Mouse (Mus musculus) midbrain, embryonic 14.5 days (tissue): ENCODE measurements at regions not wholly inside any gene's neighbourhood (a gene's known extent, or its start where the extent isn't known, plus 50 kb on each side); places are given as distances from the start of the nearest gene placed in this dataset.

Source experiments
- ATAC-seq: fragments of 200-750 bp; cut with Nextera tagmentation; 2 replicates; pipeline ENCODE4 v1.8.0; 2017; ENCODE audit warnings: moderate number of reproducible peaks, moderate library complexity; ENCODE audit not compliant: low FRiP score, low TSS enrichment
- DNase-seq: peaks from one replicate; pipeline ENCODE4 v3.0.0-alpha.2; 2015
- H3K27ac ChIP-seq: fragments of 300-500 bp; sonication (generic); replicated peaks from 2 replicates; pipeline ENCODE4 v1.5.1; 2014; ENCODE audit warnings: mild to moderate bottlenecking, low read depth, low read length, moderate library complexity
- H3K27me3 ChIP-seq: fragments of 300-500 bp; sonication (generic); 2 replicates; pipeline ENCODE4 v1.6.1; 2014; ENCODE audit warnings: low read length, control low read depth, mixed read lengths; ENCODE audit not compliant: control insufficient read depth, insufficient read depth
- H3K36me3 ChIP-seq: fragments of 300-500 bp; sonication (generic); 2 replicates; pipeline ENCODE4 v1.6.1; 2014; ENCODE audit warnings: low read length, control low read depth; ENCODE audit not compliant: control insufficient read depth, insufficient read depth
- H3K4me1 ChIP-seq: fragments of 300-500 bp; sonication (generic); 2 replicates; pipeline ENCODE4 v1.6.1; 2014; ENCODE audit warnings: mild to moderate bottlenecking, antibody characterized with exemption, low read length, control low read depth; ENCODE audit not compliant: control insufficient read depth, insufficient read depth
- H3K4me2 ChIP-seq: fragments of 300-500 bp; sonication (generic); 2 replicates; pipeline ENCODE4 v1.6.1; 2014; ENCODE audit warnings: mild to moderate bottlenecking, low read length, moderate library complexity
- H3K4me3 ChIP-seq: fragments of 300-500 bp; sonication (generic); replicated peaks from 2 replicates; pipeline ENCODE4 v1.5.1; 2014; ENCODE audit warnings: low read depth, low read length
- H3K9ac ChIP-seq: fragments of 300-500 bp; sonication (generic); replicated peaks from 2 replicates; pipeline ENCODE4 v1.6.1; 2014; ENCODE audit warnings: mild to moderate bottlenecking, low read length, moderate library complexity
- H3K9me3 ChIP-seq: fragments of 300-500 bp; sonication (generic); 2 replicates; pipeline ENCODE4 v1.6.1; 2016; ENCODE audit warnings: low read length, control low read depth, mixed read lengths; ENCODE audit not compliant: control insufficient read depth
- WGBS: fragments of 180-500 bp; shearing (Covaris S2); extraction: QIAGEN DNeasy Blood & Tissue Kit; methylation state at CpG from one replicate; pipeline ENCODE4 v1.1.7; 2014; 5-methylcytosine and 5-hydroxymethylcytosine counted together

GRCm38 (mm10) chr1:126917872-126918271, 87.3 kb upstream of the Nckap5 start:
- no peak overlapping the region for H3K4me2 ChIP-seq
- H3K4me1 ChIP-seq: no peaks in the 10 kb centered on the region

GRCm38 (mm10) chr1:126916369-126916768, 85.8 kb upstream of the Nckap5 start:
- no peak overlapping the region for H3K27ac ChIP-seq
- no peaks in the 10 kb centered on the region for H3K9me3 ChIP-seq
- no peaks in the 10 kb centered on the region for H3K36me3 ChIP-seq
- H3K4me2 ChIP-seq: no peak overlapping the region
- no peaks in the 10 kb centered on the region for H3K27me3 ChIP-seq
- 10% methylated on average over 6 of the region's 6 CpGs for WGBS
- H3K4me3 ChIP-seq: no peak overlapping the region
- ATAC-seq (peak; percentile 55; the same call in 1 of the 2 replicates), DNase-seq (peak; percentile 34)
- H3K4me1 ChIP-seq: no peaks in the 10 kb centered on the region
- no peak overlapping the region for H3K9ac ChIP-seq

More at GRCm38 (mm10) chr1:126917872-126918271, 87.3 kb upstream of the Nckap5 start:
- no peak overlapping the region for H3K9ac ChIP-seq
- 38% methylated on average over 6 of the region's 6 CpGs for WGBS
- no peak for ATAC-seq
- no peaks in the 10 kb centered on the region for H3K9me3 ChIP-seq
- no peaks in the 10 kb centered on the region for H3K36me3 ChIP-seq
- H3K4me3 ChIP-seq: no peak overlapping the region
- H3K27ac ChIP-seq: no peak overlapping the region
- DNase-seq: peak; percentile 40
- H3K27me3 ChIP-seq: no peaks in the 10 kb centered on the region

- Histone ChIP-seq H3K4me1 (no peaks in the 10 kb centered on the region), H3K4me3 (no peak overlapping the region), H3K9ac (no peak overlapping the region), H3K9me3 (no peaks in the 10 kb centered on the region), H3K36me3 (no peaks in the 10 kb centered on the region), H3K27me3 (no peaks in the 10 kb centered on the region), H3K27ac (no peak overlapping the region), H3K4me2 (no peak overlapping the region)
- ATAC-seq: no peak
- WGBS: 67% methylated on average over 12 of the region's 12 CpGs
- no peak for DNase-seq
These were observed 80.9 kb upstream of the Nckap5 start for GRCm38 (mm10) chr1:126911277-126912060.

GRCm38 (mm10) chr1:126907417-126907816, 76.8 kb upstream of the Nckap5 start:
- no peaks in the 10 kb centered on the region for H3K27me3 ChIP-seq
- WGBS: 87% methylated on average over 2 of the region's 2 CpGs
- no peaks in the 10 kb centered on the region for H3K4me1 ChIP-seq
- H3K9me3 ChIP-seq: no peaks in the 10 kb centered on the region
- no peaks in the 10 kb centered on the region for H3K36me3 ChIP-seq
- no peak overlapping the region for H3K9ac ChIP-seq
- no peak overlapping the region for H3K4me3 ChIP-seq
- H3K27ac ChIP-seq: no peak overlapping the region
- no peak overlapping the region for H3K4me2 ChIP-seq
- no peak for DNase-seq
- ATAC-seq: no peak

GRCm38 (mm10) chr1:126898484-126898883, 67.9 kb upstream of the Nckap5 start:
- Histone ChIP-seq H3K4me2 (no peak overlapping the region), H3K27ac (no peak overlapping the region), H3K27me3 (no peaks in the 10 kb centered on the region)

GRCm38 (mm10) chr1:126896895-126897294, 66.3 kb upstream of the Nckap5 start:
- ATAC-seq: no peak
- H3K4me2 ChIP-seq: no peak overlapping the region
- H3K4me3 ChIP-seq: no peak overlapping the region
- no peaks in the 10 kb centered on the region for H3K9me3 ChIP-seq
- H3K9ac ChIP-seq: no peak overlapping the region
- no peaks in the 10 kb centered on the region for H3K36me3 ChIP-seq
- WGBS: 72% methylated on average over 4 of the region's 4 CpGs
- H3K4me1 ChIP-seq: peaks cover 9% of the 10 kb centered on the region; the same call in 1 of the 2 replicates
- H3K27me3 ChIP-seq: no peaks in the 10 kb centered on the region
- H3K27ac ChIP-seq: no peak overlapping the region
- DNase-seq: no peak

More at GRCm38 (mm10) chr1:126898484-126898883, 67.9 kb upstream of the Nckap5 start:
- no peaks in the 10 kb centered on the region for H3K9me3 ChIP-seq
- no peak overlapping the region for H3K4me3 ChIP-seq
- peaks cover 9% of the 10 kb centered on the region; the same call in 1 of the 2 replicates for H3K4me1 ChIP-seq
- no peak for ATAC-seq
- WGBS: 90% methylated on average over 3 of the region's 3 CpGs
- no peak overlapping the region for H3K9ac ChIP-seq
- H3K36me3 ChIP-seq: no peaks in the 10 kb centered on the region
- no peak for DNase-seq

- ATAC-seq: no peak
- Histone ChIP-seq H3K4me1 (no peaks in the 10 kb centered on the region), H3K27ac (no peak overlapping the region), H3K4me3 (no peak overlapping the region), H3K9ac (no peak overlapping the region), H3K9me3 (no peaks in the 10 kb centered on the region), H3K36me3 (no peaks in the 10 kb centered on the region), H3K4me2 (no peak overlapping the region), H3K27me3 (no peaks in the 10 kb centered on the region)
- no peak for DNase-seq
- 94% methylated on average over 3 of the region's 3 CpGs for WGBS
These were observed 50.2 kb upstream of the Nckap5 start for GRCm38 (mm10) chr1:126880801-126881200.
